Mouse (Mus musculus) effector memory CD4-positive, alpha-beta T cell, adult 5 months (primary cell): ENCODE results near the gene Gm17019. TPM values are rescaled to one million over a fixed set of nuclear protein-coding genes. Genes with fewer than 3 reads are reported as not detected.

ENCODE experiments used
- polyA plus RNA-seq: library from polyadenylated mRNA; unstranded; fragments of 100-300 nt; shearing (Covaris generic); gene quantifications from one replicate; pipeline ENCODE4 v1.2.1, GENCODE M21; 2017

The Gm17019 gene
- polyA plus RNA-seq: not detected

DNA sequence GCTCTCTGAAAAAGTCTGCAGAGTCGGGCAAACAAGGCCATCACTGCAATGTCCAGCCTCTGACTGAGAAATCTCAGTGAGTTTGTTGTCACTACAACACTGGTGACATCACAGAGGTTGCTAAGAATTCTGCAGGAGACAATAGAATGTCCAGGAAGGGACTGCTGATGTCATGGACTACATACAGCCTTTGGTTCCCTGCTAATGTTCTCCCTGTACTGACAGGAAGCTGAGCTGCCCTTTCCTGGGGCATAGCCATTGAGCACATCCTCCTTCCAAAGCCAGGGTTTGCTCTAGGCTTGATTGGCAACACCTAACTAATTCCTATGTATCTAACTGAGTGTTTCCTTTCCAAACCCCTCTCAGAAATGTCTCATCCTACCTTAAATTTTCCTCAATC is at the start of gene Gm17019:
TSS of gene Gm17019 (minus strand) at position 101 of the 400 bp plus-strand sequence.

Other genes starting within 250 kb of the Gm17019 start
- not detected for gene Gm9758, start 118.1 kb downstream of the Gm17019 start, polyA plus RNA-seq
- gene Speer4e, start 94.6 kb downstream of the Gm17019 start, polyA plus RNA-seq: not detected
- gene Gm10354, start 54.1 kb downstream of the Gm17019 start, polyA plus RNA-seq: not detected